Mouse (Mus musculus): ENCODE results near the gene Cldnd1. TPM values are rescaled to one million over a fixed set of nuclear protein-coding genes. Genes with fewer than 3 reads are reported as not detected.

Cldnd1 gene
- 80.4 and 81.8 TPM in 2 replicates for polyA plus RNA-seq (2015; fragmentation: Nextera tagmentation; extraction: Ambion mirVana)

DNA sequence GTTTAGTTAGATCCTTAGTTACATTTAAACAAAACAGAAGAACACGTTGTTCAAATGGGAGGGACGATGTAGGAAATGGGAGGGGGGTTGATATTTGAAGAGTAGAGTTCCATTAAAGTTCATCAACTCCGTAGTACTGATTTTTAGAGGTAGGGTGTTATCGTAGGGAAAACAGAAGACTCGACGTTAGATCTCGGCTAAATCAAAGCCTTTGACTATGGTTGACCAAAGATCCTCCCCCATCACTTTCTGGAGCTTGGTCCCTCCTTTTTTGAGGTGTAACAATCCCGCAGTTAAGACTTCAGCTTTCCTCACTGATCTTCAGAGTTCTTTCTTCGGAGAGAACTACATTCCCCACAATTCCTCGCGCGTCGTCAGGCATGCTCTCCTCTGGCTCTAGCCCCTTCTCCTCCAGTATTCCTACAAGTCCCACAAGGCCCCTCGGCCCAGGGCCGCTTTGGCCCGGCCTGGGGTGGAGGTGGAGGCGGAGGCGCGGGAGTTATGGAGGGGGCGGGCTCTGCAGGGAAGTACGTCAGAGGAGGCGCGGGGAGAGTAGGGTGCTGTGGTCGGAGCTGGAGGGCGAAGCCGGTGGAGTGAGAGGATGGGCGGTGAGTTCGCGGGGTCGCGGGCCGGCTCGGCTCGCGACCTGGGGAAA, at the start of gene Cldnd1:
Cldnd1 (plus strand) TSS at position 434 of the 655 bp plus-strand sequence.
- TF ChIP-seq EP300 (IDR thresholded peaks at IDR 0.05) (no peak), CTCF (IDR thresholded peaks at IDR 0.05) (no peak)
- Histone ChIP-seq H3K36me3 (ENCODE audit: insufficient read depth, low read length) (peaks cover 19% of the 10 kb centered on the region), H3K4me1 (ENCODE audit: insufficient read depth, low read depth, low read length) (no peaks in the 10 kb centered on the region), H3K4me2 (replicated peaks; ENCODE audit: low read depth, low read length) (peak within 1 kb of the TSS; percentile 61), H3K27ac (ENCODE audit: low read length) (peak within 1 kb of the TSS; percentile 85), H3K4me3 (ENCODE audit: low read depth, low read length) (peak within 1 kb of the TSS; percentile 73), H3K27me3 (replicated peaks; ENCODE audit: insufficient read depth, low read length) (no peaks in the 10 kb centered on the region), H3K9ac (replicated peaks; ENCODE audit: low read depth) (peak within 1 kb of the TSS; percentile 45), H3K9me3 (ENCODE audit: low read length) (no peaks in the 10 kb centered on the region)
- DNase-seq (ENCODE audit: low spot score) (peak; percentile 99), ATAC-seq (peak; percentile 100)
- WGBS = under 1% methylated on average over 34 of the region's 35 CpGs

DNA sequence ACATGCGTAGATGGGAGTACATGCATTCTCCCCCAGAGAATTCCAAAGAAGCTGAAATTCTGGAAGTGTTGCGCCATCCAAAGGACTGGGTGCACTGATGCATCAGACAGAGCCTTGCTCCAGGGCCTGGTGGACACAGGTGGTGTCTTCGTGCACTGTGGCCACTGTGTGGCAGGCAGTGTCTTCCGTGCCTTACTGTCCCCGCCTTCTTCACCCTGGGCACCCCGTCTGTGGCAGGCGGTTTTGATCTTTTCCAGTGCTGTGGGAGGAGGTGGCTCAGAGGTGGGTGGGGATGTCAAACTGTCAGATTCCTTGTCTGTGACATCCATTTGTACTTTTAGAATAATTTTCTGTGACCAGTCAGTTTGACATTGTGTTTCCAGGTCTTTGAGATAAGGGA, 49.0 kb upstream of the Cldnd1 start:
- Histone ChIP-seq H3K4me3 (ENCODE audit: low read depth, low read length) (no peak overlapping the region), H3K4me1 (ENCODE audit: insufficient read depth, low read depth, low read length) (no peaks in the 10 kb centered on the region), H3K9ac (replicated peaks; ENCODE audit: low read depth) (no peak overlapping the region), H3K36me3 (ENCODE audit: insufficient read depth, low read length) (peaks cover 10% of the 10 kb centered on the region; the same call in 1 of the 2 replicates), H3K27me3 (replicated peaks; ENCODE audit: insufficient read depth, low read length) (no peaks in the 10 kb centered on the region), H3K4me2 (replicated peaks; ENCODE audit: low read depth, low read length) (no peak overlapping the region), H3K27ac (ENCODE audit: low read length) (no peak overlapping the region), H3K9me3 (ENCODE audit: low read length) (no peaks in the 10 kb centered on the region)
- TF ChIP-seq CTCF (IDR thresholded peaks at IDR 0.05) = no peak
- no peak for TF ChIP-seq EP300 (IDR thresholded peaks at IDR 0.05)
- WGBS = 75% methylated on average over 7 of the region's 7 CpGs
- no peak for DNase-seq (ENCODE audit: low spot score)
- no peak for ATAC-seq

GRCm38 (mm10) chr16:58682046-58682445, 45.7 kb upstream of the Cldnd1 start:
- Histone ChIP-seq H3K4me2 (replicated peaks; ENCODE audit: low read depth, low read length) (no peak overlapping the region), H3K4me3 (ENCODE audit: low read depth, low read length) (no peak overlapping the region), H3K27me3 (replicated peaks; ENCODE audit: insufficient read depth, low read length) (no peaks in the 10 kb centered on the region), H3K9ac (replicated peaks; ENCODE audit: low read depth) (no peak overlapping the region), H3K9me3 (ENCODE audit: low read length) (no peaks in the 10 kb centered on the region), H3K36me3 (ENCODE audit: insufficient read depth, low read length) (0 out of 2 replicates have a peak, but pooled peaks cover 4% of the 10 kb centered on the region), H3K27ac (ENCODE audit: low read length) (no peak overlapping the region), H3K4me1 (ENCODE audit: insufficient read depth, low read depth, low read length) (no peaks in the 10 kb centered on the region)
- DNase-seq (ENCODE audit: low spot score) = no peak
- no peak for TF ChIP-seq EP300 (IDR thresholded peaks at IDR 0.05)
- no peak for TF ChIP-seq CTCF (IDR thresholded peaks at IDR 0.05)
- WGBS = 88% methylated on average over 6 of the region's 6 CpGs
- no peak for ATAC-seq

DNA sequence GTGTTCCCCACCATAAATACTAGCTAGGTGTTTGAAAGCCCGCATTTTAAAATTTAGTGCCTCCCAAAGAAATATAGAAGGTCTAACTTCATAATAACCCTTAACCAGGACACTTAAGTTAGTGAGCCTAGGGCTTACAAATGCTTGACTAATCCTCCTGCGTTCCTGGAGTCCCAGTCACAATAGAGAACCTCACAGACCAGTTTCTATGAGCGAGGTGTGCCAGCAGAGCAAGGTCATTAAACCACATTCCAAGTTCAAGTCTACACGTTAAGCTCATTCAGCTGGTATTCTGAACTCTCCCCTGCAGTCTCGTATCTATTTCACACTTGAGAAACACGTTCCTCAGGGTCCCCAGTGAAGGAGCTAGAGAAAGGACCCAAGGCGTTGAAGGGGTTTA, 44.8 kb upstream of the Cldnd1 start:
- WGBS = 67% methylated on average over 7 of the region's 7 CpGs
- Histone ChIP-seq H3K9me3 (ENCODE audit: low read length) (no peaks in the 10 kb centered on the region), H3K4me1 (ENCODE audit: insufficient read depth, low read depth, low read length) (no peaks in the 10 kb centered on the region), H3K27me3 (replicated peaks; ENCODE audit: insufficient read depth, low read length) (no peaks in the 10 kb centered on the region), H3K36me3 (ENCODE audit: insufficient read depth, low read length) (0 out of 2 replicates have a peak, but pooled peaks cover 4% of the 10 kb centered on the region), H3K9ac (replicated peaks; ENCODE audit: low read depth) (no peak overlapping the region), H3K27ac (ENCODE audit: low read length) (no peak overlapping the region), H3K4me2 (replicated peaks; ENCODE audit: low read depth, low read length) (no peak overlapping the region), H3K4me3 (ENCODE audit: low read depth, low read length) (no peak overlapping the region)
- ATAC-seq (peak; percentile 69), DNase-seq (ENCODE audit: low spot score) (peak; percentile 46)
- TF ChIP-seq CTCF (IDR thresholded peaks at IDR 0.05) (no peak), EP300 (IDR thresholded peaks at IDR 0.05) (0 out of 2 replicates have a peak, but pooled peaks have one; percentile 12)

DNA sequence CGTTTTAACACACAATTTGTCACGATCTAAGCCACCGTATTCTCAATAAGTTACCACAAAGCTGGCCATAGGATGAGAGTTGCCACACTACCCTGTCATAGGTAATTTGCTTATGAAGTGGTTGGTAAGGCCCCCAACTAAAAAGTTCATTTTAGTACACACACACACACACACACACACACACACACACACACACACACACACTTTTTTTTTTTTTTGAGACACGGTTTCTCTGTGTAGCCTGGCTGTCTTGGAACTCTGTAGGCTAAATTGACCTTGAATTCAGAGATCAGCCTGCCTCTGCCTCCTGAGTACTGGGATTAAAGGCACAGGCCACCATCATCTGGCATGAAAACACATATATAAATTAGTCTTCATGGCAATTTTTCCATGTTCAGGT, 43.8 kb upstream of the Cldnd1 start:
- WGBS = 86% methylated on average over 4 of the region's 4 CpGs

GRCm38 (mm10) chr16:58684537-58684936, 43.2 kb upstream of the Cldnd1 start:
- no peak overlapping the region for H3K4me3 ChIP-seq (ENCODE audit: low read depth, low read length)
- no peaks in the 10 kb centered on the region for H3K9me3 ChIP-seq (ENCODE audit: low read length)
- H3K9ac ChIP-seq (replicated peaks; ENCODE audit: low read depth) = no peak overlapping the region
- no peak for TF ChIP-seq CTCF (IDR thresholded peaks at IDR 0.05)
- TF ChIP-seq EP300 (IDR thresholded peaks at IDR 0.05) = no peak
- no peak overlapping the region for H3K27ac ChIP-seq (ENCODE audit: low read length)
- no peaks in the 10 kb centered on the region for H3K27me3 ChIP-seq (replicated peaks; ENCODE audit: insufficient read depth, low read length)
- H3K4me2 ChIP-seq (replicated peaks; ENCODE audit: low read depth, low read length) = no peak overlapping the region
- no peaks in the 10 kb centered on the region for H3K4me1 ChIP-seq (ENCODE audit: insufficient read depth, low read depth, low read length)
- no peaks in the 10 kb centered on the region for H3K36me3 ChIP-seq (ENCODE audit: insufficient read depth, low read length)
- ATAC-seq (no peak), DNase-seq (ENCODE audit: low spot score) (no peak)

More for the DNA sequence above, 43.8 kb upstream of the Cldnd1 start:
- Histone ChIP-seq H3K9ac (replicated peaks; ENCODE audit: low read depth) (no peak overlapping the region), H3K27ac (ENCODE audit: low read length) (no peak overlapping the region), H3K36me3 (ENCODE audit: insufficient read depth, low read length) (no peaks in the 10 kb centered on the region), H3K9me3 (ENCODE audit: low read length) (no peaks in the 10 kb centered on the region), H3K4me1 (ENCODE audit: insufficient read depth, low read depth, low read length) (no peaks in the 10 kb centered on the region), H3K4me2 (replicated peaks; ENCODE audit: low read depth, low read length) (no peak overlapping the region), H3K4me3 (ENCODE audit: low read depth, low read length) (no peak overlapping the region), H3K27me3 (replicated peaks; ENCODE audit: insufficient read depth, low read length) (no peaks in the 10 kb centered on the region)
- DNase-seq (ENCODE audit: low spot score) = no peak
- ATAC-seq = no peak
- no peak for TF ChIP-seq CTCF (IDR thresholded peaks at IDR 0.05)
- TF ChIP-seq EP300 (IDR thresholded peaks at IDR 0.05) = no peak
